Mouse (Mus musculus) midbrain, embryonic 13.5 days (tissue): ENCODE measurements around the gene Mettl7a1. TPM values are rescaled to one million over a fixed set of nuclear protein-coding genes. Genes with fewer than 3 reads are reported as not detected.
"Not testable (repeated sequence)": the region's sequence is repeated elsewhere in the genome, so short reads cannot be mapped to it uniquely, and the experiment has no call there.

Source experiments
- ATAC-seq: fragments of 200-750 bp; cut with Nextera tagmentation; 2 replicates; pipeline ENCODE4 v1.8.0; 2017; ENCODE audit warnings: mild to moderate bottlenecking, moderate TSS enrichment, moderate library complexity
- H3K27ac ChIP-seq: fragments of 300-500 bp; sonication (generic); 2 replicates; pipeline ENCODE4 v1.5.1; 2015; ENCODE audit warnings: inconsistent platforms, mild to moderate bottlenecking, moderate library complexity
- H3K27me3 ChIP-seq: fragments of 300-500 bp; sonication (generic); 2 replicates; pipeline ENCODE4 v1.6.1; 2015; ENCODE audit warnings: mild to moderate bottlenecking, inconsistent platforms
- H3K36me3 ChIP-seq: fragments of 300-500 bp; sonication (generic); 2 replicates; pipeline ENCODE4 v1.6.1; 2015; ENCODE audit warnings: mild to moderate bottlenecking, inconsistent platforms
- H3K4me1 ChIP-seq: fragments of 300-500 bp; sonication (generic); replicated peaks from 2 replicates; pipeline ENCODE4 v1.6.1; 2015; ENCODE audit warnings: inconsistent platforms
- H3K4me2 ChIP-seq: fragments of 300-500 bp; sonication (generic); replicated peaks from 2 replicates; pipeline ENCODE4 v1.6.1; 2015; ENCODE audit warnings: moderate library complexity, mild to moderate bottlenecking, inconsistent platforms
- H3K4me3 ChIP-seq: fragments of 300-500 bp; sonication (generic); replicated peaks from 2 replicates; pipeline ENCODE4 v1.5.1; 2015; ENCODE audit warnings: mild to moderate bottlenecking, inconsistent platforms
- H3K9ac ChIP-seq: fragments of 300-500 bp; sonication (generic); replicated peaks from 2 replicates; pipeline ENCODE4 v1.6.1; 2015; ENCODE audit warnings: mild to moderate bottlenecking, inconsistent platforms
- H3K9me3 ChIP-seq: fragments of 300-500 bp; sonication (generic); 2 replicates; pipeline ENCODE4 v1.6.1; 2016; ENCODE audit warnings: mild to moderate bottlenecking, inconsistent platforms
- WGBS: fragments of 180-500 bp; shearing (Covaris S2); methylation state at CpG from one replicate; pipeline ENCODE4 v1.1.7; 2015; 5-methylcytosine and 5-hydroxymethylcytosine counted together
- polyA plus RNA-seq: library from polyadenylated mRNA; unstranded; fragments of >200 nt; fragmentation: Nextera tagmentation; extraction: Ambion mirVana; gene quantifications from 2 replicates; pipeline ENCODE4 v1.2.1, GENCODE M21; 2015

Gene Mettl7a1
- polyA plus RNA-seq: 4.5 and 4.6 TPM in 2 replicates

DNA sequence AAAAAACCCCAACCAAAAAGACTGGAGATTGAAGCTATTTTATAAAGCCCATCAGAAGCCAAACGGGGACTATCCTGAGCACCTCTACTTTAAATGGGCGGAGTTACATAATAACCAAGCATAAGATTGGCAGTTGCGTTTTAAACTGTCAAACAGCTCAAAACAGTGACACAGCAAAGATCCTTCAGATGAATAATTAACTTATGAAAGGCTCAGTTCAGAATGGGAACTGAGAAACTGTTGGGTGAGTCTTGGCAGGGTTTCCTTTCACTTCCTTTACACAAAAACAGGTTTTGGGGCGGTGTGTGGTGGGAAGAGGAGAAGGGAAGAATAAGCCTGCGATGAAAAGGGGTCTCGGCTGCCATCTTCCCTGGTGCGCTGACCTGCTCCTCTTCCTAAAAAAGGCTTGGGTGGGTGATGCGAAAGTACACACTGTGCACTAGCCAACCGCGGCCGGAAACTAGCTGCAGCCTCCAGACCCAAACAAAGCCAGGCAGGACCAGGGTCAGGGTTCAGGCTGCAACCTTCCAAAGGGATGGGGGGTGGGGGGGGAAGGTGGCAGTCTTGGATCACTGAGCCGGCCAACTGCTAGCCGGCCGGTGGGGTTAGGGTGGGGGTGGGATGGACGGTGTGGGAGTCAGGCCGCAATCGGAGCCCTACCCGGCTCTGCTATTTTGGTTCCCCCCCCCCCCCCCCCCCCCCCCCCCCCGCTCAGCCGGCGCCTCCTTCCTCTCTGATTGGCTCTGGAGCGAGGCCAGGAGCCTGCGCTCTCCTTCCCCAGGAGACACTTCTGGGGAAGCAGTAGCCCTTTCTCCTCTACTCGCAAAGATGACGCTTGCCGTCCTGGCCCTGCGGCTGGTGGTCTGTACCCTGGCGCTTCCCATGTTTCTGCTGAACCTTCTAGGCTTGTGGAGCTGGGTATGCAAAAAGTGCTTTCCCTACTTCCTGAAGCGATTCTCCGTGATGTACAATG is at the start of gene Mettl7a1:
Gene Mettl7a1, plus strand, starts transcription at position 122 of the 973 bp plus-strand sequence.
- no peaks in the 10 kb centered on the region for H3K36me3 ChIP-seq
- WGBS: 3% methylated on average over 22 of the region's 30 CpGs
- peaks cover 17% of the 10 kb centered on the region for H3K4me1 ChIP-seq
- H3K27me3 ChIP-seq: no peaks in the 10 kb centered on the region
- no peaks in the 10 kb centered on the region for H3K9me3 ChIP-seq
- H3K4me3 ChIP-seq: peak within 1 kb of the TSS; percentile 57
- ATAC-seq: peak; percentile 90
- H3K27ac ChIP-seq: peak within 1 kb of the TSS; percentile 91
- peak within 1 kb of the TSS; percentile 77 for H3K9ac ChIP-seq
- peak within 1 kb of the TSS; percentile 71 for H3K4me2 ChIP-seq

- H3K36me3 ChIP-seq: peaks cover 78% of the 10 kb centered on the region
- H3K4me2 ChIP-seq: no peak overlapping the region
- 92% methylated on average over 6 of the region's 6 CpGs for WGBS
These were observed 47.6 kb upstream of the Mettl7a1 start for GRCm38 (mm10) chr15:100256386-100256785.

GRCm38 (mm10) chr15:100257305-100257704 is 46.6 kb upstream of the Mettl7a1 start:
- WGBS: 86% methylated on average over 5 of the region's 5 CpGs
- peaks cover 78% of the 10 kb centered on the region for H3K36me3 ChIP-seq

More at GRCm38 (mm10) chr15:100256386-100256785, 47.6 kb upstream of the Mettl7a1 start:
- no peak for ATAC-seq
- H3K9me3 ChIP-seq: no peaks in the 10 kb centered on the region
- no peaks in the 10 kb centered on the region for H3K4me1 ChIP-seq
- no peak overlapping the region for H3K9ac ChIP-seq
- H3K27me3 ChIP-seq: no peaks in the 10 kb centered on the region
- no peak overlapping the region for H3K4me3 ChIP-seq
- H3K27ac ChIP-seq: no peak overlapping the region

GRCm38 (mm10) chr15:100258646-100259425 is 45.1 kb upstream of the Mettl7a1 start:
- H3K9ac ChIP-seq: no peak overlapping the region
- no peaks in the 10 kb centered on the region for H3K9me3 ChIP-seq
- no peak overlapping the region for H3K4me3 ChIP-seq
- 98% methylated on average over 7 of the region's 7 CpGs for WGBS
- H3K27me3 ChIP-seq: no peaks in the 10 kb centered on the region
- no peak overlapping the region for H3K27ac ChIP-seq
- H3K4me2 ChIP-seq: no peak overlapping the region
- H3K36me3 ChIP-seq: peaks cover 67% of the 10 kb centered on the region
- H3K4me1 ChIP-seq: no peaks in the 10 kb centered on the region
- ATAC-seq: no peak

More at GRCm38 (mm10) chr15:100257305-100257704, 46.6 kb upstream of the Mettl7a1 start:
- Histone ChIP-seq H3K4me1 (no peaks in the 10 kb centered on the region), H3K4me2 (no peak overlapping the region), H3K9ac (no peak overlapping the region), H3K27me3 (no peaks in the 10 kb centered on the region), H3K9me3 (no peaks in the 10 kb centered on the region), H3K4me3 (no peak overlapping the region), H3K27ac (no peak overlapping the region)
- no peak for ATAC-seq

DNA sequence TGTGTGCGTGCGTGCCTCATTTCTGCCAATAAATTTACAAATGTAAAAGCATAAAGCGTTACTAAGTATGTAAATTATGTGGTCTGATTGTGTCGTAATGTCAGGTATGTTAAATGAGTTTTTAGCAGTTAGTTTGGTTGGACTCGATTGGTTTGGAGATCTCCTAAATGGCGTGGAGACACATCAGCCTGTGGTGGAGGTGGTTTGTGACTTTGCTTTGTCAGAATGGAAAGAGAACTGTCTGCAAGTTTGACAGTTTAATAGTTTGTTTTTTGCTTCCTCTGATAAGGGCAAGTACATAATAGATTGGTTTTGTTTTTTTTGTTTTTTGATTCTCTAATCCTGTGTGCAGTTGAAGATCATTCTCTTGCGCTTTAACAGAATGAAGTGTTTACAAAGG is 43.6 kb upstream of the Mettl7a1 start:
- H3K4me2 ChIP-seq, H3K9me3 ChIP-seq, ATAC-seq, H3K9ac ChIP-seq, H3K4me3 ChIP-seq, H3K27me3 ChIP-seq, H3K27ac ChIP-seq, H3K4me1 ChIP-seq: not testable (repeated sequence)
- peaks cover 52% of the 10 kb centered on the region for H3K36me3 ChIP-seq
- 94% methylated on average over 6 of the region's 7 CpGs for WGBS

- H3K4me2 ChIP-seq: no peak overlapping the region
- 16% methylated on average over 4 of the region's 4 CpGs for WGBS
- no peaks in the 10 kb centered on the region for H3K9me3 ChIP-seq
- no peaks in the 10 kb centered on the region for H3K4me1 ChIP-seq
- H3K27ac ChIP-seq: no peak overlapping the region
- no peaks in the 10 kb centered on the region for H3K27me3 ChIP-seq
- no peak for ATAC-seq
- no peak overlapping the region for H3K9ac ChIP-seq
- H3K4me3 ChIP-seq: no peak overlapping the region
- peaks cover 27% of the 10 kb centered on the region for H3K36me3 ChIP-seq
These were observed 40.6 kb upstream of the Mettl7a1 start for GRCm38 (mm10) chr15:100263246-100263905.

- Histone ChIP-seq H3K9me3 (no peaks in the 10 kb centered on the region), H3K9ac (no peak overlapping the region), H3K4me1 (0 out of 2 replicates have a peak, but pooled peaks cover 4% of the 10 kb centered on the region), H3K4me3 (no peak overlapping the region), H3K4me2 (no peak overlapping the region), H3K27ac (no peak overlapping the region), H3K27me3 (0 out of 2 replicates have a peak, but pooled peaks cover 8% of the 10 kb centered on the region), H3K36me3 (peaks cover 15% of the 10 kb centered on the region)
- ATAC-seq: no peak
- WGBS: 82% methylated on average over 4 of the region's 5 CpGs
These were observed 38.2 kb upstream of the Mettl7a1 start for GRCm38 (mm10) chr15:100265586-100266325.

GRCm38 (mm10) chr15:100268916-100269315 is 35.0 kb upstream of the Mettl7a1 start:
- Histone ChIP-seq H3K4me2 (no peak overlapping the region), H3K9ac (no peak overlapping the region), H3K9me3 (peaks cover 6% of the 10 kb centered on the region), H3K4me3 (no peak overlapping the region), H3K4me1 (0 out of 2 replicates have a peak, but pooled peaks cover 4% of the 10 kb centered on the region), H3K36me3 (no peaks in the 10 kb centered on the region), H3K27ac (no peak overlapping the region), H3K27me3 (0 out of 2 replicates have a peak, but pooled peaks cover 8% of the 10 kb centered on the region)
- no peak for ATAC-seq
- 81% methylated on average over 2 of the region's 2 CpGs for WGBS

- Histone ChIP-seq H3K27me3 (0 out of 2 replicates have a peak, but pooled peaks cover 8% of the 10 kb centered on the region), H3K4me1 (0 out of 2 replicates have a peak, but pooled peaks cover 4% of the 10 kb centered on the region), H3K36me3 (no peaks in the 10 kb centered on the region), H3K27ac (no peak overlapping the region), H3K4me2 (0 out of 2 replicates have a peak overlapping the region, but pooled peaks have one; percentile 15), H3K9me3 (peaks cover 6% of the 10 kb centered on the region), H3K9ac (no peak overlapping the region), H3K4me3 (no peak overlapping the region)
- ATAC-seq: no peak
- WGBS: 15% methylated on average over 9 of the region's 9 CpGs
These were observed 34.2 kb upstream of the Mettl7a1 start for GRCm38 (mm10) chr15:100269776-100270175.

DNA sequence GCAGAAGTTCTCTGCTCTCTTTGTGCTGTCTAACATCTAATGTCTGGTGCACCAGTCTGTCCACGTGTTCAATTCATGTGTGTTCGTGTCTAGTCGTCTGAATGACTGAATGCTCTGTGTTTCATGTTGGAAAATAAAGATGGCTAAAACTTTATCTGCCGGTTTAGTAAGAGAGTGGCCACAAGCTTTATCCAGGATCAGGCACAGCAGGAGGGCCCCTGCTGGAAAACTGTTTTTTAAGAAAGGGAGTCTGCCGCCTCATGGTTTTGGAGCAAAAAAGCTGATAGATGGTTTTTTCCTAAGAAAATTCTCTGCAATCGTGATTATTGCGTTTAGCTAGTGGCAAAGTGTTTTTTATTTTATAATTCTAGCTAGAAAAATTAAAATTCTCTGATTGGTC is 33.3 kb upstream of the Mettl7a1 start:
- H3K27ac ChIP-seq, H3K4me1 ChIP-seq, H3K36me3 ChIP-seq, H3K4me2 ChIP-seq, H3K9me3 ChIP-seq, H3K9ac ChIP-seq, H3K4me3 ChIP-seq, ATAC-seq, H3K27me3 ChIP-seq: not testable (repeated sequence)
- 18% methylated on average over 7 of the region's 7 CpGs for WGBS

GRCm38 (mm10) chr15:100271411-100271810 is 32.5 kb upstream of the Mettl7a1 start:
- H3K9ac ChIP-seq: no peak overlapping the region
- H3K4me2 ChIP-seq: no peak overlapping the region
- no peak for ATAC-seq
- H3K36me3 ChIP-seq: no peaks in the 10 kb centered on the region
- 62% methylated on average over 14 of the region's 14 CpGs for WGBS
- H3K4me3 ChIP-seq: no peak overlapping the region
- H3K27ac ChIP-seq: no peak overlapping the region
- 0 out of 2 replicates have a peak, but pooled peaks cover 8% of the 10 kb centered on the region for H3K27me3 ChIP-seq
- H3K4me1 ChIP-seq: 0 out of 2 replicates have a peak, but pooled peaks cover 4% of the 10 kb centered on the region
- H3K9me3 ChIP-seq: peaks cover 6% of the 10 kb centered on the region
